Mouse (Mus musculus): ENCODE measurements around the gene Sephs2. TPM values are rescaled to one million over a fixed set of nuclear protein-coding genes. Genes with fewer than 3 reads are reported as not detected.
"Not testable (repeated sequence)": the region's sequence is repeated elsewhere in the genome, so short reads cannot be mapped to it uniquely, and the experiment has no call there.

Gene Sephs2
- total RNA-seq, 1 experiment from 2014 or later = 102 TPM

DNA sequence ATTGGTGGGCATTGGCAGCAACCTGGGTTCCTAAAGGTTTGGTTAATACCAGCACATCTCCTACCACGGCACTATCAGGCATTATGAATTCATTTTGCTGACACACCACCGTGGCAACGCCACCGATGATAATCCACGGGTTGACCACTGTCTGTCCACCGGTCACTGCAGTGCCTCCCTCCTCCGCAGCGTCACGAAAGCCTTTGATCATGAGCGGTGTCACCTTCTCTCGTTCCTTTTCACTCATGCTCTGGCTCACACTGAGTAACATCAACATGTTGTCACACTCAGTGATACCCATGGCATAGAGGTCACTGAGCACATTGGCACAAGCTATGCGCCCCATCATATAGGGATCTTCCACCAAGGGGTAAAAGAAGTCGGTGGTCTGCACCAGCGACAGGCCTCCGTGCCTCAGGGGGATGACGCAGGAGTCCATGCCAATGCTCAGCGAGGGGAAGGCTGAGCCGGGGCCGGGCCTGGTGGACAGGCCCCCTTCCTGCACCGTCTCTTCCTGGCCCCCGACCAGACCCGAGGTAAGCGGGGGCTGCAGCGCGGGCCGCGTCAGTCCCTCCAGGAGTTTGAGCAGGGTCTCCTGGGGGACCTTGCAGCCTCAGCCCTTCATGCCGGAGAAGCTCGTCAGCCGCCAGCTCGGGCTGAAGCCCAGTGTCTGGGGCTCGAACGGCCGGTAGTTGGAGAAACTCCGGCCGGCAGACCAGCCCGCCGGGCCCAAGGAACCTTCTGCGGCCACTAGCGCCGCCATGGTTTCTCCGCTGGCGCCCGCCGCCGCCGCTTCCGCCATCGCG is 534 bp downstream of the Sephs2 start:
- ATAC-seq (replicated peaks; ENCODE audit: low read depth, poor library complexity, severe bottlenecking) = peak; percentile 22; the same call in 1 of the 2 replicates

DNA sequence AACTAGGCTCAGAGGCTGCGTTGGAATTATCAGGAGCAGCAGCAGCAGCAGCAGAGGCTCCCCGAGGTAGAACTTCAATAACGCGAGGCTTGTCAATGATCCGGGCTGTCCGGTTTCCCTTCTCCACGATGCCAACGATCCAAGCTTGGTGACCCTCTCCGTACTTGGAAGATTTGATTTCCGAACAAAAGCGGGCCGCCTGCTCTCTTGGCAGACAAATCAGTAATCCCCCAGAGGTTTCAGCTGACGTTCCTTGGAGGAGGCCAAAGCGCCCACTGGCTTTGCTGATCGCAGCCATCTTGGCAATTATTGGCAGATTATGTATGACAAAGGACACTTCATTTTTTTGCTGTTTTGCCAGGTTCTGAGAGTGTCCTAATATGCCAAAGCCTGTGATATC is 1.3 kb downstream of the Sephs2 start:
- ATAC-seq (replicated peaks; ENCODE audit: low read depth, poor library complexity, severe bottlenecking) = no peak

DNA sequence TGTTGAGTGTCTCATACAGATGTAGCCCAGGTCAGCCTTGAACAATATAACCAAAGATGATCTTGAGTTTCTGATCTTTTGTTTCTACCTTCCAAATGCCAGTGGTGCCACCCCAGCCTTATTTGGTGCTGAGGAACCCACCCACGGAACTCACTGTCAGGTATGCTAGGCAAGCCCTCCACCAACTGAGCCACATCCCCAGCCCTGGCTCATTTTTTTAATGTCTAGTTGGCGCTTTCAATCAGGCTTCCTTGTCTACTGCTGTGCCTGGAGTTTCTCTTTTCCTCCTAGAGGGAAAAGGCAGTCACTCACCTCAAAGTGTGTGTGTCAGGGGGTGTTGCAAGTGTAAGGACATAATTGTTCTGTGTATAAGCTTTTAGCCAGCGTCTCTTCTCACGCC is 2.8 kb downstream of the Sephs2 start:
- ATAC-seq (replicated peaks; ENCODE audit: low read depth, poor library complexity, severe bottlenecking) = no peak

DNA sequence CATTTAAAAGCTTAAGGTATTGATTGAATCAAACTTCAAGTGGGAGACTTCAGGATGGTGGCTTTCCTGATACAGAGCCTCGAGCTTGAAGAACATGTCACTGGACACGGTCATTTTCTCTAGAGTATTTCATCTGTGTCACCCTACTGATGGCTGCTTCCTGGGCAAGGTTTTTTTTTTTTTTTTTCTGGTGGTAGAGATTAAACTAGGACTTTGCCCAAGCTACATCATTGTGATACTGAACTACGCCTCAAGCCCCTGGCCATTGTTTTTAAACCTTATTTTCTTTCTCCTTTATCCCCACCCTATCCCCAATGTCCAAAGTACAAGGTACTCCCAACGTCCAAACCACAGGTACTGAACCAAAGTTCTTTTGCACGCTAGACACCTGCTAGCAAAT is 3.2 kb downstream of the Sephs2 start:
- ATAC-seq (replicated peaks; ENCODE audit: low read depth, poor library complexity, severe bottlenecking) = no peak

DNA sequence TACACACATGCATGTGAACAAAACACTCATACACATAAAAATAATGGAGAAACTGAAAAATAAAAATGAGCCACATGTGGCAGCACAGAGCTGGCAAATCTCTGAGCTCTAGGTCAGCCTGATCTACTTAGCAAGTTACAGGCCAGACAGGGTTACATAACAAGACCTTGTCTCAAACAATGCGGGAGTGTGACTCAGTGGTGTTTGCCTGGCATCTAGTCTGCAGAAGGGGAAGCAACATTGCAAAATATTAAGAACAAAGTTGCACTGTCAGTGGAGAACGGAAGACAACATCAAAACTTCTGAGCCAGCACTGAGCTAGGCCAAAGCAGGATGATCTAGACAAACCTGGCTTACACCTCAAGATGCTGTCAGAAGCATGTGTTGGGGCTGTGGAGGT is 3.6 kb downstream of the Sephs2 start:
- ATAC-seq (replicated peaks; ENCODE audit: low read depth, poor library complexity, severe bottlenecking) = peak; percentile 40

DNA sequence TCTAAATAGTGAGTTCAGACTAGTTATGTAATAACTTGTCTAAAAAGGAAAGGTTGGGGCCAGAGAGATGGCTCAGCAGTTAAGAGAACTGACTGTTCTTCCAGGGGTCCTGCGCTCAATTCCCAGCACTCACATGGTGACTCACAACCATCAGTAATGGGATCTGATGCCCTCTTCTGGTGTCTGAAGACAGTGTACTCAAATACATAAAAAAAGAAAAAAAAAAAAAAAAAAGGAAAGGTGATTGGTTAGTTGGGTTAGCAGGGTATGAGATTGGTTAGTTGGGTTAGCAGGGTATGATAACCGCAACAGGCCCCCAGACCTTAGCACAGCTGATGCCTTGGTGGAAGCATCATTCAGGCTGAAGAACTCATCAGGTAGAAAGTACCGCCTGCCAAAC is 10.3 kb downstream of the Sephs2 start:
- no peak for ATAC-seq (replicated peaks; ENCODE audit: low read depth, poor library complexity, severe bottlenecking)

DNA sequence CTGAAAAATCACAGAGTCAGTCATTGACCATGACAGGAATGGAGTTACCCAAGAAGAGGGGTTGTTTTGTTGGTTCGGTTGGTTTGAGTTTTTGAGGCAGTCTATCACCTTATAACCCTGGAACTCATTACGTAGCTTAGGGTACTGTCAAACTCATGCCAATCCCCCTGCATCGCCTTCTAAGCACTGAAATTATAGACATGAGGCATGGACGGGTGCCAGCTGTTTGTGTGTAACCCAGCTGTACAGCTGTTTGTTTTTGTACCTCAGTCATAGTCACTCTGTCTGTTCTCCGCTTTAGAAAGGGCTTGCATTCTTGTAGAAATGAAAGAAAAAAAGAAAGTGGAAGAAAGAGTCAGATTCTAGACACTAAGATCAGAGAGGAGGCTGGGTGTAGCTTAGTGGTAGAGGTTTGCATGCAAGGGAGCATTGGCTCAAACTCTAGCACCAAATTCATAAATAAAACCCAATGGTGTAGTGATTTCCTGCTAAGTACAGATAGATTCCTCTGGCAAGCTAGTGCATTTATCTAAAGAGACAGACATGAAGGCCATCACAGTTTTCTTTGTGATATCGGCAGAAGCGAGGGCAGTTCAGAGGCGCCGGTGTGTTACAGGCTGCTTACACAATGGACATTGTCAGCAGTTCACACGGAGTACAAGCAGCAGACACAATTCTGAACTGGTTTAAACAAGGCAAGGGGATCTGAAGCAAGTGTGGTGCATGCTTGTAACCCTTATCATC is 11.5 kb downstream of the Sephs2 start:
- ATAC-seq (replicated peaks; ENCODE audit: low read depth, poor library complexity, severe bottlenecking) = no peak

DNA sequence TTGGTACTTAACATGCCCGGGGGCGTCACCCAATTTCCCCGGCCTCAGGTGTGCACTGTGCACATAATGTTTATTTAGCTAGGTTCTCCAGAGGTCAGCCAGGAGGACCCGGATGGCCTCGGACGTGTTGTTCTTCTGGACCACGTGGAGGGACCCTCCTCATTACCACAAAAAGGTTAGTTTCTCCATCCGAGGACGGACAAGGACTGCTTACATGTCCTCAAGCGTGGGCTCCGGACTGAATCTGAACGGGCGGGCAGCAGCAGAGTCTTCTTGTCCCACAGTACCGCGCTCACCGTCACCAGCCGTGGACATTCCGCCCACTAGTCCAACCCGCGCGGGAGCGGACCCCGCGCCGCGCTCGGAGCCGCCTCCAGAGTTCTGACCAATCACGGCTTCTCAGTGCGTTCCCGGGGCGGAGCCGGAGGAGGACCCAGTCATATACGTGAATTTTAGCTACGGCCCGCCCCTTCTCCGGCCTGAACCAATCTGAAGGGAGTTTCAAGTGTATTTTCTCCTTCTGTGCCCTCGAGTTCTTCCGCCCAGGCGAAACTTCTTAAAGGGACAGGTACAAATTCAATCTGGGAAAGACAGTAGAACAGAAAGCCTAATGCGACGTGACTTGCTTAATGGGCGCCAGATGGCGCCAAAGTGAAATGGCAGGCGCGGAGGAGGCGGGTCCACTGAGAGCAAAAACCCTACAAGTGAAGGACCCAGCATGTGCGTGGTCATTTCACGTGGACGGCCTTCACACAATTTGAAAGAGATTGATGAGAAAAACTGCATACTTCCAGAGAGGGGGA is 13.3 kb downstream of the Sephs2 start, which contains the start of gene Dctpp1:
TSS of gene Dctpp1 (minus strand) at position 401 of the 803 bp plus-strand sequence.
- peak; percentile 91 for ATAC-seq (replicated peaks; ENCODE audit: low read depth, poor library complexity, severe bottlenecking)

DNA sequence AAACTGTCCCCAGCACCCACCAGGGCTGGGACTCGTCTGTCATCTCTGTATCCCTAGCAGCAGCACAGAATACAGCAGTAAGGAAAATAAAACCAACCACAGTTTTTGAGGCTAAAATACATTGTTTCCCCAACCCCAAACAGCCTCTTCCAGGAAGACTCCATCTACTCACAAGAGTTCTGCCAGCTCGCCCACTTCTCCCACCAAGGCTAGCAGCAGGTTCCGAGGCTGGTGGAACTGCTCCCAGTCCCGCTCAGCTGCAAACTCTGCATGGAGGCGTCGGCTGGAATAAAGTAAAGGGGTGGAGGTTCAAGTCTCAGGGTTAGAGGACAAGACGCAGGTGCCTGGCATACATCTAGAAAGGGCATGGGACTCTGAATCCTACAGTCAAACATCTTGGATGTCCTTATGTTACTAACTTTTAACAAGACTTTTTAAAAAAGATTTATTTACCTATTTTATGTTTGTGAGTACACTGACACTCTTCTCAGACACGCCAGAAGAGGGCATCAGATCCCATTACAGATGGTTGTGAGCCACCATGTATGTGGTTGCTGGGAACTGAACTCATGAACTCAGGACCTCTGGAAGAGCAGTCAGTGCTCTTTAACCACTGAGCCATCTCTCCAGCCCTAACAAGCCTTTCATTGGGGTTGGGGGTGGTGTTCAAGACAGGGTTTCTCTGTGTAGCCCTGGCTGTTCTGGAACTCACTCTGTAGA is 14.5 kb downstream of the Sephs2 start:
- ATAC-seq (replicated peaks; ENCODE audit: low read depth, poor library complexity, severe bottlenecking) = no peak

DNA sequence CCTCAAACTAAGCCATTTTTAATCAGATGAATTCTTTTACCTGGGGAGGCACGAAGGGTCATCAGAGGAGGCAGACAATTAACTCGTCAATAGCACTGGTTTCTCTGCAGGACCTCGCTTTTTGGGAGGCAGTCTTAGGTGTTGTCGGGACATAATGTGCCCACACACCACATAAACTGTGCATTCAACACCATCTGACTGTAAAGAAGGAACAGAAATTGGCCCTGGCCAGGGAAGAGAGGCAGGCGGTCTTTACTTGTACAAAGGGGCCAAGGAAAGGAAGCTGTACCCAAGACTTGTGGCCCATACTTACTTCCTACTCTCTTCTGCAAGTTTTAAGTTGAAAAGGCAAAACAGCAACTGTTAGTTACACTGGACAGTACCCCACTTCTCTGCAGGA is 17.3 kb downstream of the Sephs2 start:
- ATAC-seq (replicated peaks; ENCODE audit: low read depth, poor library complexity, severe bottlenecking) = no peak

DNA sequence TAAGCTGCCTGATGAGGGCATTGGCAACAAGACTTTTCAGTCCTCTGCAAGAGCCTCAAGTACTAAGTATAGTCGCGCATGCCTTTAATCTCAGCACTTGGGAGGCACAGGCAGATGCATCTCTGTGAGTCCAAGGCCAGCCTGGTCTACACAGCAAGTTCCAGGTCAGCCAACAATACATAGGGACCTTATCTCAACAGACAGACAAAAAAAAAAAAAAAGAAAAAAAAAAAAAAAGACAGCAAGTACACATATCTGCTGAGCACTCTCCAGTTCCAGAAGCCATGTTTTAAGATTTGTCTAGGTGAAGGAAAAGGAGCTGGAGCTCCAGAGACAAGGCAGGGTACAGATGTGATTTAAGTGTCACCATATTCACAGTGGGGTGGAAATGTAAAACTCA is 17.9 kb downstream of the Sephs2 start:
- ATAC-seq (replicated peaks; ENCODE audit: low read depth, poor library complexity, severe bottlenecking) = no peak

DNA sequence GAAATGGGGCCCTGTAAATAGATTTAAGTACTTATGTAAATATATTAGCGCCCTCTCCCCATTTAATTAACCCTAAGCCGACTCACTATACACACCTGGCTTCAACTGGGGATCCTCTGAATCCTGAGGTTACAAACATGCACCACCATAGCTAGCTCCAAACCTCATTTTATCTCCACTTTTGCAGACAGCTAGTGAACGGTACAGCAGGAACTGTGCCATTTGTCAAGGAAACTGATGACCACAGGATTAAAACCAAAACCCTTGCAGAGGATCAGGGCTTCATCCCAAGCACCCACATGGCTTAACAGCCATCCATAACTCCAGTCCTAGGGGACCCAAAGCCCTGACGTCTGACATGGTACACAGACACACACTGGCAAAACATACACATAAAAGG is 18.8 kb downstream of the Sephs2 start:
- ATAC-seq (replicated peaks; ENCODE audit: low read depth, poor library complexity, severe bottlenecking) = peak; percentile 24

DNA sequence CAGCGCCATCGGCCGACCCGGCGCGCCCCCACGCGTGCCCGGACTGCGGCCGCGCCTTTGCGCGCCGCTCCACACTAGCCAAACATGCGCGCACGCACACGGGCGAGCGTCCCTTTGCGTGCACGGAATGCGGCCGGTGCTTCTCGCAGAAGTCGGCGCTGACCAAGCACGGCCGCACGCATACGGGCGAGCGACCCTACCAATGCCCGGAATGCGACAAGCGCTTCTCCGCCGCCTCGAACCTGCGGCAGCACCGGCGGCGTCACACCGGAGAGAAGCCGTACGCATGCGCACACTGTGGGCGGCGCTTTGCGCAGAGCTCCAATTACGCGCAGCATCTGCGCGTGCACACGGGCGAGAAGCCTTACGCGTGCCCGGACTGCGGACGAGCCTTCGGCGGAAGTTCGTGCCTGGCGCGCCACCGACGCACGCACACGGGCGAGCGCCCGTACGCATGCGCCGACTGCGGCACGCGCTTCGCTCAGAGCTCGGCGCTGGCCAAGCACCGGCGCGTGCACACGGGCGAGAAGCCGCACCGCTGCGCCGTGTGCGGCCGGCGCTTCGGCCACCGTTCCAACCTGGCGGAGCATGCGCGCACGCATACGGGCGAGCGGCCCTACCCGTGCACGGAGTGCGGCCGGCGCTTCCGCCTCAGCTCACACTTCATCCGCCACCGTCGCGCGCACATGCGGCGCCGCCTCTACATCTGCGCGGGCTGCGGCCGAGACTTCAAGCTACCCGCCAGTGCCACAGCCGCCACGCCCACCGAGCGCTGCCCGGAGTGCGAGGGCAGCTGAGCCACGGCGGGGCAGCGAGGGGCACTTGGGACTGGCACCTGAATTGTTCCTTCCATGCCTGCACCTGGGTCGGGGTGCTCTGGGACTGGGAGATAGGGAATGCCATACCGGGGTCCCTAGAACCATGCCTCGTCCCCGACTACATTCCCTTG is 19.8 kb downstream of the Sephs2 start:
- ATAC-seq (replicated peaks; ENCODE audit: low read depth, poor library complexity, severe bottlenecking) = peak; percentile 69

DNA sequence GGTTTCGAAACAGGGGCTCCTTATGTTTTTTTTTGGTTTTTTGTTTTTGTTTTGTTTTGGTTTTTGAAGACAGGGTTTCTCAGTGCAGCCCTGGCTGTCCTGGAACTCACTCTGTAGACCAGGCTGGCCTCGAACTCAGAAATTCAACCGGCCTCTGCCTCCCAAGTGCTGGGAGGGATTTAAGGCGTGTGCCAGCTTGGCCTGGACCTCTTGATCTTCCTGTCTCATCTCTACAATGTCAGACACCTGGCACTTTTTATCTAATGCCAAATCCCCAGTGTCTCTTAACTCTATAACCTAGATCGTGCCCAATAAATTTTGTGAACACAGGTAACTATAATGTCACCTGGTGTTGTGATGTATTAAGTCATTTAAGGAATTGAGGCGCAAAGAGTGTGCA is 20.5 kb downstream of the Sephs2 start:
- no peak for ATAC-seq (replicated peaks; ENCODE audit: low read depth, poor library complexity, severe bottlenecking)

DNA sequence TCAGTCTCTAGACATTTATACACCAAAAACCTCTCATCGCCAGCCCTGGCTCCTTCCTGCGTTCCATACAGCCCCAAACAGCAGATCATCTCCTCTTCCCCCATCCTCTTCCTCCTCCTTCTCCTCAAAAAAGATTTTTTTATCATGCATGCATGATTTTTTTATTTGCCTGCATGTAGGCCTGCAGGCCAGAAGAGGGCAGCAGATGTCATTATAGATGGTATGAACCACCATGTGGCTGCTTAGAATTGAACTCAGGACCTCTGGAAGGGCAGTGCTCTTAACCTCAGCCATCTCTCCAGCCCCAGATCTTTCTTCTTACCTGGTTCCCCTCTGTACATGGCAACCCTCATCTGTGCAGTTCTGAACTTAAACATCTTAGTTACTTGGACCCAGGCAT is 21.4 kb downstream of the Sephs2 start:
- 0 out of 2 replicates have a peak, but pooled peaks have one; percentile 14 for ATAC-seq (replicated peaks; ENCODE audit: low read depth, poor library complexity, severe bottlenecking)

DNA sequence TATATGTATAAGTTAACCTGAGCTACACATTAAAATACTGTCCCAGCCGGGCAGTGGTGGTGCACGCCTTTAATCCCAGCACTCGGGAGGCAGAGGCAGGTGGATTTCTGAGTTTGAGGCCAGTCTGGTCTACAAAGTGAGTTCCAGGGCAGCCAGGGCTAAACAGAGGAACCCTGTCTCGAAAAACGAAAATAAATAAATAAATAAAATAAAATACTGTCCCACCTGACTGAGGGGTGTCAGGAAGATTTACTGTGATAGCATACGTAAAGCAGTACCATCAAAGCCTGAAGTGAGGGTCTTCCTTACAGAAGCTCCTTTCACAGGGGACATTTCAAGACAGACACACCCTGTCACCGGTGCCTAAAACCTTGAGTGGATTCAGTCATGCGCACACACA is 23.3 kb downstream of the Sephs2 start:
- not testable (repeated sequence) for ATAC-seq (replicated peaks; ENCODE audit: low read depth, poor library complexity, severe bottlenecking)

DNA sequence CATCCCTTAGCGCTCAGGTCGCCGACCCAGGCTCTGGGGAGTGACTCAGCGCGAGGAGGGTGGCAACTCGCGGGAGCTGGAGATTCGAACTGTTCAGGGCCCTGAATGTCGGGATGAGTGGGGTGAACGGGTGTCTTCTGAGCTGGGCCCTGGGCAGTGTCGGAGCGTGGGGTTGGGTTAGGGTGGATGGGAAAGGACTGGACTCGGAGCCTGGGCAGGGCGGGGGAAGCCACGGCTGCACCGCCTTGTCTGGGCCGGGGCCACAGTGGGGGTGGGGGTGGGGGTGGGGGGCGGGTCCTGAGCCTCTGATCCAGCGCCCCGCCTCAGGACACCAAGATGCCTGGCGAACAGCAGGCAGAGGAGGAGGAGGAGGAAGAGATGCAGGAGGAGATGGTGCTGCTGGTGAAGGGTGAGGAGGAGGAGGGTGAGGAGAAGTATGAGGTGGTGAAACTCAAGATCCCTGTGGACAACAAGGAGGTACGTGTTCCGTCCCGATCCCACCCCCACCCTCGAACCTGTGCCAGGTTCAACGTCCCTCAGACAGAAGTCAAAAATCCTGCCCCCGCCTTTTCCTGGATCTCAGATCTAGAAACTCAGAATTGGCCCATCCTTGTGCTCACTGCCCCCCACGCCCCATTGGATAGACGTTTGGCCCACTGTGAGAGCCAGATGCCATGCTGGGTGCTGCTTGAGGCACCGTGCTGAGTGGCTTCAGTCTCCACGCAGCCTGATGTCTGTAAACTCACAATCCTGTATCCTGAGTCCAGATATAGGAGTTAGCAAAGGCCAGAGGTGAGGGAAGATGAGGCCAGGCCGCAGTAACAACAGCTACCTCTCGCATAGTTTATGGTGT is 29.0 kb downstream of the Sephs2 start:
- peak; percentile 29 for ATAC-seq (replicated peaks; ENCODE audit: low read depth, poor library complexity, severe bottlenecking)

All from common myeloid progenitor, adult 5-6 weeks (primary cell).